ENCODE assay signal across 8 mouse cellular contexts in the genomic region with DNA sequence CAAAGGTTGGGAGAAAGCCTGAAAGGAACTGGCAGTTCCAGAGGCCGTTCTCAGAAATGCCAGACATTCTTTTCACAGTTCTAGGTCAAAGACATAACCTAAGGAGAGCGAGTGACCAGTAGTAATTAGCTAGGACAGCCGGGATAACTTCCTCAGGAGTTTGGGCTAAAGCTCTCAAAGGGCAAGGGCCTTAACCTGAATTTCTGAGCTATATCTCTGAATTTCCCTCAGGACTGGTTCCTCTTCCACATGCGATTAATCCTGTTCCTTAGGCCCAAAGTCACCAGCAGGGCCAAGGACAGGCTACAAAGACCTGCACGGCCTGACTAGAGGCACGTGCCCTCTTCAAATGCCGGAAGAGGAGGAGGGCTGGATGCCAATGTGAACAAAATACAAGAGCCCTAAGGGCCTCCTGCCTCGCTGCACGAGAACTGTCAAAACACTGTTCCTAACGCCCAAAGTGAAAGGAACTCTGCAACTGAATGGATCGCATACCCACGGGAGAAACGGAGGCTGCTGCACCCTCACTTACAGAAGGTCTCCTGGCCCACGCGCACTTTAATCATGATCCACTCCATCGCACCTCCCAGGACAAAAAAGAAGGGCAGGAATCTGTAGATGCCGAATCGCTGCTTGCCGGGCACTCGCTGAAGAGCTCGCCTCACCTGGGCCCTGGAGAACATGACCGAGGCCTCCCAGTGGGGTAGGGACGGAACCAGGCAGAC. TPM values are rescaled to one million over a fixed set of nuclear protein-coding genes. Genes with fewer than 3 reads are reported as not detected.
DNase-seq lines count a peak whose midpoint lies in the region; ATAC-seq lines count a peak whose summit lies in the region.

No protein-coding gene starts in this region.

- peak overlapping the region; percentile 80 for H3K4me2 ChIP-seq in neural tube, embryonic 11.5 days (ENCODE audit: low read depth)
- peak overlapping the region; percentile 62 for H3K4me2 ChIP-seq in forebrain, embryonic 14.5 days (ENCODE audit: low read length)
- H3K4me2 ChIP-seq in liver, embryonic 13.5 days = peak overlapping the region; percentile 99

- no peaks in the 10 kb centered on the region for H3K9me3 ChIP-seq in neural tube, embryonic 11.5 days (ENCODE audit: control insufficient read depth, low read length)
- H3K9me3 ChIP-seq in forebrain, embryonic 14.5 days (replicated peaks; ENCODE audit: control insufficient read depth, low read length) = no peaks in the 10 kb centered on the region
- no peaks in the 10 kb centered on the region for H3K9me3 ChIP-seq in liver, embryonic 13.5 days (replicated peaks)

- no peaks in the 10 kb centered on the region for H3K27me3 ChIP-seq in neural tube, embryonic 11.5 days (ENCODE audit: control insufficient read depth, insufficient read depth, low read length)
- H3K27me3 ChIP-seq in forebrain, embryonic 14.5 days (replicated peaks; ENCODE audit: control insufficient read depth, insufficient read depth, low read length) = no peaks in the 10 kb centered on the region
- no peaks in the 10 kb centered on the region for H3K27me3 ChIP-seq in liver, embryonic 13.5 days

- no peak for DNase-seq in neural tube, embryonic 11.5 days (ENCODE audit: low spot score)
- no peak for DNase-seq in neural tube, embryonic 10.5 days (ENCODE audit: extremely low spot score, low spot score)
- DNase-seq in adrenal gland, postnatal 14 days = peak; percentile 75
- DNase-seq in forebrain, embryonic 14.5 days (ENCODE audit: low spot score) = peak; percentile 71
- DNase-seq in induced T-regulatory cell, adult 2 months (ENCODE audit: low read depth) = peak; percentile 80
- peak; percentile 34 for DNase-seq in liver, embryonic 13.5 days
- DNase-seq in frontal cortex, postnatal 10 days (ENCODE audit: low spot score in 2 of 2) = no peak

- H3K9ac ChIP-seq in neural tube, embryonic 11.5 days (ENCODE audit: low read length) = peak overlapping the region; percentile 72
- peak overlapping the region; percentile 72 for H3K9ac ChIP-seq in forebrain, embryonic 14.5 days (ENCODE audit: low read length)
- peak overlapping the region; percentile 93 for H3K9ac ChIP-seq in liver, embryonic 13.5 days

- no peaks in the 10 kb centered on the region for H3K36me3 ChIP-seq in neural tube, embryonic 11.5 days (ENCODE audit: control insufficient read depth, insufficient read depth, low read length)
- peaks cover 2% of the 10 kb centered on the region for H3K36me3 ChIP-seq in forebrain, embryonic 14.5 days (ENCODE audit: control insufficient read depth, insufficient read depth, low read length)
- peaks cover 18% of the 10 kb centered on the region for H3K36me3 ChIP-seq in liver, embryonic 13.5 days

- ATAC-seq in neural tube, embryonic 11.5 days (ENCODE audit: insufficient read depth, low FRiP score, low TSS enrichment) = no peak; the same call in 1 of the 2 replicates
- peak; percentile 13; the same call in 1 of the 2 replicates for ATAC-seq in forebrain, embryonic 14.5 days
- peak; percentile 14 for ATAC-seq in liver, embryonic 13.5 days (ENCODE audit: low read depth)
- ATAC-seq in monocyte, adult 5-6 weeks (replicated peaks; ENCODE audit: insufficient number of reproducible peaks, low FRiP score, low TSS enrichment, poor library complexity, severe bottlenecking) = peak; percentile 10; the same call in 1 of the 2 replicates

- peak overlapping the region; percentile 63 for H3K27ac ChIP-seq in neural tube, embryonic 11.5 days (ENCODE audit: low read depth, low read length)
- peak overlapping the region; percentile 50; the same call in 1 of the 2 replicates for H3K27ac ChIP-seq in forebrain, embryonic 14.5 days (ENCODE audit: low read depth, low read length)
- H3K27ac ChIP-seq in liver, embryonic 13.5 days = peak overlapping the region; percentile 91

- H3K4me1 ChIP-seq in neural tube, embryonic 11.5 days (ENCODE audit: control insufficient read depth, insufficient read depth, low read length) = peaks cover 21% of the 10 kb centered on the region
- peaks cover 31% of the 10 kb centered on the region for H3K4me1 ChIP-seq in forebrain, embryonic 14.5 days (ENCODE audit: control insufficient read depth, insufficient read depth, low read length)
- H3K4me1 ChIP-seq in liver, embryonic 13.5 days (replicated peaks) = peaks cover 77% of the 10 kb centered on the region

- peak overlapping the region; percentile 69 for H3K4me3 ChIP-seq in neural tube, embryonic 11.5 days (ENCODE audit: low read depth, low read length)
- peak overlapping the region; percentile 67 for H3K4me3 ChIP-seq in forebrain, embryonic 14.5 days (ENCODE audit: low read depth, low read length)
- H3K4me3 ChIP-seq in liver, embryonic 13.5 days (replicated peaks) = peak overlapping the region; percentile 81

- WGBS in neural tube, embryonic 11.5 days = 3% methylated on average over 23 of the region's 23 CpGs
- 1% methylated on average over 23 of the region's 23 CpGs for WGBS in forebrain, embryonic 14.5 days
- 2% methylated on average over 23 of the region's 23 CpGs for WGBS in liver, embryonic 13.5 days (ENCODE audit: insufficient replicate concordance)

RNA-seq across cellular contexts. Expression of gene Smim4, which starts 0.5 kb away (rescaled TPM):
- polyA plus RNA-seq in neural tube, embryonic 11.5 days (2014; fragmentation: Nextera tagmentation; extraction: Ambion mirVana) = 58.9 and 62.5 TPM in 2 replicates
- total RNA-seq in adrenal gland, postnatal 14 days (2021) = 75.2 and 104 TPM in 2 replicates
- 72.1 and 93.8 TPM in 2 replicates for polyA plus RNA-seq in forebrain, embryonic 14.5 days (2014; fragmentation: Nextera tagmentation; extraction: Ambion mirVana)
- polyA plus RNA-seq in liver, embryonic 13.5 days (2015; fragmentation: Nextera tagmentation; extraction: Ambion mirVana) = 81.6 and 90.8 TPM in 2 replicates
- 28.8 to 62.7 TPM (median 40.4 TPM) in 3 replicates for total RNA-seq in monocyte, adult 5-6 weeks (2017)

RNA-seq across cellular contexts. Expression of gene Nt5dc2, which starts 2.6 kb away (rescaled TPM):
- polyA plus RNA-seq in neural tube, embryonic 11.5 days (2014; fragmentation: Nextera tagmentation; extraction: Ambion mirVana) = 537 and 588 TPM in 2 replicates
- 48.5 and 57.7 TPM in 2 replicates for total RNA-seq in adrenal gland, postnatal 14 days (2021)
- polyA plus RNA-seq in forebrain, embryonic 14.5 days (2014; fragmentation: Nextera tagmentation; extraction: Ambion mirVana) = 225 and 288 TPM in 2 replicates
- polyA plus RNA-seq in liver, embryonic 13.5 days (2015; fragmentation: Nextera tagmentation; extraction: Ambion mirVana) = 174 and 196 TPM in 2 replicates
- total RNA-seq in monocyte, adult 5-6 weeks (2017) = 1.7 to 2.7 TPM in 2 of 3 replicates, not detected in the other

RNA-seq across cellular contexts. Expression of gene Stab1, which starts 40.2 kb away (rescaled TPM):
- 18.7 and 23.8 TPM in 2 replicates for polyA plus RNA-seq in neural tube, embryonic 11.5 days (2014; fragmentation: Nextera tagmentation; extraction: Ambion mirVana)
- 74.4 and 78.6 TPM in 2 replicates for total RNA-seq in adrenal gland, postnatal 14 days (2021)
- 21.8 and 22.1 TPM in 2 replicates for polyA plus RNA-seq in forebrain, embryonic 14.5 days (2014; fragmentation: Nextera tagmentation; extraction: Ambion mirVana)
- 18.5 and 19.2 TPM in 2 replicates for polyA plus RNA-seq in liver, embryonic 13.5 days (2015; fragmentation: Nextera tagmentation; extraction: Ambion mirVana)
- not detected in 3 replicates for total RNA-seq in monocyte, adult 5-6 weeks (2017)

Comparison
In these comparisons a context has a peak if more than half of its experiments do, and no peak if none do; other contexts are left out.
1. DNase-seq: peak in adrenal gland, postnatal 14 days (single experiment), forebrain, embryonic 14.5 days (single experiment), induced T-regulatory cell, adult 2 months (single experiment) and liver, embryonic 13.5 days (single experiment); none in neural tube, embryonic 11.5 days (single experiment), neural tube, embryonic 10.5 days (single experiment) and frontal cortex, postnatal 10 days (0 of 2).
2. Peak in every context shown above with its lines, with median percentiles within 50 percentile points of each other: H3K27ac ChIP-seq, H3K4me2 ChIP-seq, H3K4me3 ChIP-seq and H3K9ac ChIP-seq.